Mouse (Mus musculus): ENCODE measurements around the gene 1700029I15Rik. TPM values are rescaled to one million over a fixed set of nuclear protein-coding genes. Genes with fewer than 3 reads are reported as not detected.

1700029I15Rik gene
- 3.2 and 3.3 TPM in 2 replicates for polyA plus RNA-seq (2012; rRNA removed)

- H3K4me3 ChIP-seq (replicated peaks; ENCODE audit: extremely low read depth, low read depth, low read length): no peak within 1 kb of the TSS
- WGBS: 90% methylated on average over 5 of the region's 5 CpGs
- no peak for DNase-seq
- TF ChIP-seq POLR2A (IDR thresholded peaks at IDR 0.05; ENCODE audit: borderline replicate concordance, extremely low read depth, low read depth, low read length) (no peak), CTCF (IDR thresholded peaks at IDR 0.05; ENCODE audit: insufficient read depth, low read length) (no peak)
- no peaks in the 10 kb centered on the region for H3K4me1 ChIP-seq (ENCODE audit: control insufficient read depth, insufficient read depth, low read length)
Measured at GRCm38 (mm10) chr2:92381901-92382588, at the start of gene 1700029I15Rik. Gene 1700029I15Rik, plus strand, starts transcription at chr2:92382538.

DNA sequence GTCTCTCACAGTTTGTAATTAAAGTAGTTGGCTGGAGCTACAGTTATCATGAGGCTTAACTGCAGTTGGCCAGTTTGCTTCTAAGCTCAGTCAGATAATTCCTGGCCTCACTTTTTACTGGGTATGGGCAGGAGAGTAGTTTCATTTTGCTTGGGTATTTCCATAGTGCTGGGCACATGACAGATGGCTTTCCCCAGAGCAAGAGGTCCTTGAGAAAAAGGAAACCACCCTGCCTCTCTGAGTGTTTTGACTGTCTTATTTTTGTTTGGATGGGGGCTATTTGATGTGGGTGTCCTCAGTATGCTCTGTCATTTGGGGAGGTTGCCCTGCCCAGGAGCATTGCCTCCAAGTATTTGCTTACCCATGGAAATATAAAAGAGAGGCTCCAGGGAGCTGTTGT is 39.9 kb upstream of the 1700029I15Rik start:
- no peak for DNase-seq
- no peaks in the 10 kb centered on the region for H3K4me1 ChIP-seq (ENCODE audit: control insufficient read depth, insufficient read depth, low read length)
- TF ChIP-seq CTCF (IDR thresholded peaks at IDR 0.05; ENCODE audit: insufficient read depth, low read length) (no peak), POLR2A (IDR thresholded peaks at IDR 0.05; ENCODE audit: borderline replicate concordance, extremely low read depth, low read depth, low read length) (no peak)
- no peak overlapping the region for H3K4me3 ChIP-seq (replicated peaks; ENCODE audit: extremely low read depth, low read depth, low read length)

- DNase-seq: no peak
- TF ChIP-seq CTCF (IDR thresholded peaks at IDR 0.05; ENCODE audit: insufficient read depth, low read length) (no peak), POLR2A (IDR thresholded peaks at IDR 0.05; ENCODE audit: borderline replicate concordance, extremely low read depth, low read depth, low read length) (no peak)
- WGBS: 85% methylated on average over 2 of the region's 2 CpGs
- Histone ChIP-seq H3K4me3 (replicated peaks; ENCODE audit: extremely low read depth, low read depth, low read length) (no peak overlapping the region), H3K4me1 (ENCODE audit: control insufficient read depth, insufficient read depth, low read length) (no peaks in the 10 kb centered on the region)
Measured at GRCm38 (mm10) chr2:92347191-92347590, 35.1 kb upstream of the 1700029I15Rik start.

GRCm38 (mm10) chr2:92349589-92350425 is 32.5 kb upstream of the 1700029I15Rik start:
- H3K4me3 ChIP-seq (replicated peaks; ENCODE audit: extremely low read depth, low read depth, low read length): no peak overlapping the region
- H3K4me1 ChIP-seq (ENCODE audit: control insufficient read depth, insufficient read depth, low read length): peaks cover 4% of the 10 kb centered on the region; the same call in 1 of the 2 replicates
- DNase-seq: no peak
- WGBS: 67% methylated on average over 6 of the region's 6 CpGs
- TF ChIP-seq CTCF (IDR thresholded peaks at IDR 0.05; ENCODE audit: insufficient read depth, low read length): no peak
- no peak for TF ChIP-seq POLR2A (IDR thresholded peaks at IDR 0.05; ENCODE audit: borderline replicate concordance, extremely low read depth, low read depth, low read length)

DNA sequence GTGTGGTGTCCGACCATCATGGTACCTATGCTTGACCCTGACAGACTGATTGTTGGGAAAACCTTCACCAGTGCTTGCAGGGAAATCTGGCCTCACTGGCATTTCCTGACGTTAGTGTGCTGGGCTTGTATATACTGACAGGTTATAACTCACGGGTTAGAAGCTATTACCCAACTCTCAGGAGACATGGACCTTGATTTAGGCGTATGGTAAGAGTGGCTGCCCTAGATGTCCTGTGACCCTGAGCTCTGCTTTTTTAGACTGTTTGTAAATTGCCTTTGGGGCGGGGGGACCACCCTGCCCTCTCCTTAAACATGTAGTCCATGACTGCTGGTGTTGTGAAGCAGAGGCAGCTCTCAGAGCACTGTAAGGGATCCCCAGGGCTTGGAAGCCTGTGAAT is 31.7 kb upstream of the 1700029I15Rik start:
- DNase-seq: no peak
- no peak overlapping the region for H3K4me3 ChIP-seq (replicated peaks; ENCODE audit: extremely low read depth, low read depth, low read length)
- TF ChIP-seq CTCF (IDR thresholded peaks at IDR 0.05; ENCODE audit: insufficient read depth, low read length) (no peak), POLR2A (IDR thresholded peaks at IDR 0.05; ENCODE audit: borderline replicate concordance, extremely low read depth, low read depth, low read length) (no peak)
- 70% methylated on average over 5 of the region's 5 CpGs for WGBS
- peaks cover 4% of the 10 kb centered on the region; the same call in 1 of the 2 replicates for H3K4me1 ChIP-seq (ENCODE audit: control insufficient read depth, insufficient read depth, low read length)

- H3K4me1 ChIP-seq (ENCODE audit: control insufficient read depth, insufficient read depth, low read length): peaks cover 4% of the 10 kb centered on the region; the same call in 1 of the 2 replicates
- no peak overlapping the region for H3K4me3 ChIP-seq (replicated peaks; ENCODE audit: extremely low read depth, low read depth, low read length)
- WGBS: 75% methylated on average over 5 of the region's 5 CpGs
- TF ChIP-seq POLR2A (IDR thresholded peaks at IDR 0.05; ENCODE audit: borderline replicate concordance, extremely low read depth, low read depth, low read length): no peak
- TF ChIP-seq CTCF (IDR thresholded peaks at IDR 0.05; ENCODE audit: insufficient read depth, low read length): no peak
- DNase-seq: no peak
Measured at GRCm38 (mm10) chr2:92353402-92353801, 28.9 kb upstream of the 1700029I15Rik start.

- peaks cover 4% of the 10 kb centered on the region; the same call in 1 of the 2 replicates for H3K4me1 ChIP-seq (ENCODE audit: control insufficient read depth, insufficient read depth, low read length)
- TF ChIP-seq CTCF (IDR thresholded peaks at IDR 0.05; ENCODE audit: insufficient read depth, low read length) (no peak), POLR2A (IDR thresholded peaks at IDR 0.05; ENCODE audit: borderline replicate concordance, extremely low read depth, low read depth, low read length) (no peak)
- no peak for DNase-seq
- 33% methylated on average over 6 of the region's 6 CpGs for WGBS
- no peak overlapping the region for H3K4me3 ChIP-seq (replicated peaks; ENCODE audit: extremely low read depth, low read depth, low read length)
Measured at GRCm38 (mm10) chr2:92354224-92354623, 28.1 kb upstream of the 1700029I15Rik start.

DNA sequence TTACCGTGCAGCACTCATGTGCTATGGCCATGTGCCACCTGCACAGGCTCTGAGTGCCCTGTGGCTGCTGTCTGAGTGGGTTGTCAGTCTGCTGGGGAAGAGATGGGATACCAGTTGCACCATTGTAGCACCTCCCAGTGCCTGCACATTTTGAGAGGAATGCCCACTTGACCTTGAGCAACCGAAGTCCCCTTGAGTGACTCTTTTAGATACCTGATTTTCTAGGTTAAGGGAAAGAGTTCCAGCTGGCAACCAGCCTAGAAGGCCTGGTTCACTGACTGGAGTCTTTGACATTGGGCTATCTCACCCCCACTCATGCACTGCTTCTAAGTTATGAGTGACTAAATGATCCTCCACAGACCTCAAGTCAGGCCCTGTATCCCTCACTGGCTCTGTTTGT is 23.0 kb upstream of the 1700029I15Rik start:
- WGBS: 63% methylated on average over 2 of the region's 2 CpGs
- Histone ChIP-seq H3K4me3 (replicated peaks; ENCODE audit: extremely low read depth, low read depth, low read length) (no peak overlapping the region), H3K4me1 (ENCODE audit: control insufficient read depth, insufficient read depth, low read length) (no peaks in the 10 kb centered on the region; the same call in 1 of the 2 replicates)
- DNase-seq: peak; percentile 36
- no peak for TF ChIP-seq CTCF (IDR thresholded peaks at IDR 0.05; ENCODE audit: insufficient read depth, low read length)
- TF ChIP-seq POLR2A (IDR thresholded peaks at IDR 0.05; ENCODE audit: borderline replicate concordance, extremely low read depth, low read depth, low read length): no peak

GRCm38 (mm10) chr2:92360186-92360823 is 22.0 kb upstream of the 1700029I15Rik start:
- TF ChIP-seq POLR2A (IDR thresholded peaks at IDR 0.05; ENCODE audit: borderline replicate concordance, extremely low read depth, low read depth, low read length) (no peak), CTCF (IDR thresholded peaks at IDR 0.05; ENCODE audit: insufficient read depth, low read length) (no peak)
- no peak overlapping the region for H3K4me3 ChIP-seq (replicated peaks; ENCODE audit: extremely low read depth, low read depth, low read length)
- no peaks in the 10 kb centered on the region for H3K4me1 ChIP-seq (ENCODE audit: control insufficient read depth, insufficient read depth, low read length)
- no peak for DNase-seq
- 80% methylated on average over 25 of the region's 25 CpGs for WGBS
